Mouse (Mus musculus): ENCODE measurements around the gene Defb18.

GRCm38 (mm10) chr1:18268845-18269244, 31.6 kb upstream of the Defb18 start:
- TF ChIP-seq CTCF (IDR thresholded peaks at IDR 0.05; ENCODE audit: low read depth, low read length) (no peak), POLR2A (IDR thresholded peaks at IDR 0.05; ENCODE audit: borderline replicate concordance, low read depth, low read length) (no peak)
